Mouse (Mus musculus) urinary bladder, adult 18-20 months (tissue): ENCODE data around the gene Pip5k1c.
A peak's percentile ranks its signal among the peaks of the same experiment; 100 is the strongest.

Experiments used
- DNase-seq, 2 experiments: peaks; one replicate each; pipeline ENCODE4 v3.0.0; 2022; ENCODE audit warnings: low spot score in 2 of 2, mixed read lengths in 2 of 2

Gene Pip5k1c

GRCm38 (mm10) chr10:81292554-81293333 lies at the start of gene Pip5k1c:
Gene Pip5k1c, plus strand, starts transcription at chr10:81292963.
- DNase-seq, result peak; percentile 96 to 98

- no peak for DNase-seq
These were observed 48.6 kb upstream of the Pip5k1c start for GRCm38 (mm10) chr10:81244146-81244545.

- DNase-seq, result peak; percentile 64 to 87
These were observed 48.2 kb upstream of the Pip5k1c start for GRCm38 (mm10) chr10:81244595-81244994.

- no peak for DNase-seq
These were observed 47.6 kb upstream of the Pip5k1c start for GRCm38 (mm10) chr10:81245166-81245565.

- no peak for DNase-seq
These were observed 45.0 kb upstream of the Pip5k1c start for GRCm38 (mm10) chr10:81247804-81248203.

GRCm38 (mm10) chr10:81249442-81249841 lies 43.3 kb upstream of the Pip5k1c start:
- DNase-seq, result no peak

- no peak for DNase-seq
These were observed 40.0 kb upstream of the Pip5k1c start, which contains the start of gene Matk for GRCm38 (mm10) chr10:81252424-81253419. Gene Matk, plus strand, starts transcription at chr10:81252935.

GRCm38 (mm10) chr10:81254886-81255285 lies 37.9 kb upstream of the Pip5k1c start:
- no peak for DNase-seq

GRCm38 (mm10) chr10:81257158-81258039 lies 35.4 kb upstream of the Pip5k1c start:
- no peak for DNase-seq

GRCm38 (mm10) chr10:81259225-81259884 lies 33.4 kb upstream of the Pip5k1c start:
- DNase-seq, result no peak

GRCm38 (mm10) chr10:81261025-81261424 lies 31.7 kb upstream of the Pip5k1c start:
- no peak for DNase-seq

- no peak for DNase-seq
These were observed 27.2 kb upstream of the Pip5k1c start for GRCm38 (mm10) chr10:81265540-81265939.

- DNase-seq, result peak; percentile 94 to 95
These were observed 26.3 kb upstream of the Pip5k1c start, which contains the start of the genes Mrpl54 and Apba3 for GRCm38 (mm10) chr10:81266211-81267105. Gene Mrpl54, minus strand, starts transcription at chr10:81266934. Gene Apba3, plus strand, starts transcription at chr10:81266960.

GRCm38 (mm10) chr10:81268056-81268455 lies 24.7 kb upstream of the Pip5k1c start:
- DNase-seq, result peak; percentile 67 to 83

- no peak for DNase-seq
These were observed 23.9 kb upstream of the Pip5k1c start for GRCm38 (mm10) chr10:81268643-81269412.

GRCm38 (mm10) chr10:81272356-81272755 lies 20.4 kb upstream of the Pip5k1c start:
- DNase-seq, result no peak

- DNase-seq, result no peak
These were observed 18.9 kb upstream of the Pip5k1c start for GRCm38 (mm10) chr10:81273842-81274241.

GRCm38 (mm10) chr10:81277676-81278075 lies 15.1 kb upstream of the Pip5k1c start:
- DNase-seq, result no peak

GRCm38 (mm10) chr10:81279496-81279895 lies 13.3 kb upstream of the Pip5k1c start:
- DNase-seq, result no peak
